11 mouse cellular contexts compared by ENCODE assay signal in genomic region chr13:24375320-24376203, GRCm38 (mm10). TPM values are rescaled to one million over a fixed set of nuclear protein-coding genes. Genes with fewer than 3 reads are reported as not detected.
DNase-seq lines count a peak whose midpoint lies in the region; ATAC-seq and TF ChIP-seq lines count a peak whose summit lies in the region.
"Had no signal": no experiment of that assay in that cellular context is flagged by ENCODE, and none has a peak within 500 bp of the region (broad histone marks: within the 10 kb centered on the region; RNA-seq: fewer than 3 reads in every experiment).

No protein-coding gene starts in this region.

- no peaks in the 10 kb centered on the region for H3K4me1 ChIP-seq in stomach, postnatal 0 days (replicated peaks; ENCODE audit: control insufficient read depth, insufficient read depth)
- no peaks in the 10 kb centered on the region for H3K4me1 ChIP-seq in hindbrain, embryonic 11.5 days (replicated peaks; ENCODE audit: control insufficient read depth, insufficient read depth, low read length)
- H3K4me1 ChIP-seq: embryonic facial prominence, embryonic 13.5 days; hindbrain, embryonic 12.5 days had no signal

- no peak for ATAC-seq in stomach, postnatal 0 days (ENCODE audit: low FRiP score, low TSS enrichment)
- no peak for ATAC-seq in hindbrain, embryonic 11.5 days (ENCODE audit: low FRiP score)

- H3K4me3 ChIP-seq in stomach, postnatal 0 days (ENCODE audit: low read depth, low read length): no peak overlapping the region
- no peak overlapping the region for H3K4me3 ChIP-seq in hindbrain, embryonic 11.5 days (ENCODE audit: low read depth, low read length)
- H3K4me3 ChIP-seq: embryonic facial prominence, embryonic 13.5 days; hindbrain, embryonic 12.5 days had no signal

- H3K36me3 ChIP-seq in stomach, postnatal 0 days (ENCODE audit: control insufficient read depth, insufficient read depth, low read length): no peaks in the 10 kb centered on the region
- H3K36me3 ChIP-seq in hindbrain, embryonic 11.5 days (ENCODE audit: control insufficient read depth, insufficient read depth, low read length): no peaks in the 10 kb centered on the region
- H3K36me3 ChIP-seq: embryonic facial prominence, embryonic 13.5 days; hindbrain, embryonic 12.5 days had no signal

- no peak overlapping the region for H3K4me2 ChIP-seq in stomach, postnatal 0 days (replicated peaks; ENCODE audit: low read depth)
- no peak overlapping the region for H3K4me2 ChIP-seq in hindbrain, embryonic 11.5 days (replicated peaks; ENCODE audit: low read depth, low read length)
- H3K4me2 ChIP-seq: embryonic facial prominence, embryonic 13.5 days; hindbrain, embryonic 12.5 days had no signal

- no peak overlapping the region for H3K27ac ChIP-seq in stomach, postnatal 0 days (replicated peaks)
- H3K27ac ChIP-seq in hindbrain, embryonic 11.5 days (ENCODE audit: low read depth, low read length): no peak overlapping the region
- H3K27ac ChIP-seq: embryonic facial prominence, embryonic 13.5 days; hindbrain, embryonic 12.5 days had no signal

- no peak for TF ChIP-seq EP300 in stomach, postnatal 0 days (optimal IDR thresholded peaks at IDR 0.05)

- 56% methylated on average over 7 of the region's 7 CpGs for WGBS in stomach, postnatal 0 days
- 82% methylated on average over 7 of the region's 7 CpGs for WGBS in hindbrain, embryonic 11.5 days

- H3K27me3 ChIP-seq in stomach, postnatal 0 days (ENCODE audit: control insufficient read depth, insufficient read depth, low read length): no peaks in the 10 kb centered on the region
- H3K27me3 ChIP-seq in hindbrain, embryonic 11.5 days (ENCODE audit: control insufficient read depth, insufficient read depth, low read length): no peaks in the 10 kb centered on the region
- H3K27me3 ChIP-seq: embryonic facial prominence, embryonic 13.5 days; hindbrain, embryonic 12.5 days had no signal

- no peak overlapping the region for H3K9ac ChIP-seq in stomach, postnatal 0 days (ENCODE audit: low read length)
- H3K9ac ChIP-seq in hindbrain, embryonic 11.5 days (ENCODE audit: low read depth, low read length): no peak overlapping the region
- H3K9ac ChIP-seq: embryonic facial prominence, embryonic 13.5 days; hindbrain, embryonic 12.5 days had no signal

- no peak for TF ChIP-seq CTCF in stomach, postnatal 0 days (IDR thresholded peaks at IDR 0.05; ENCODE audit: low read depth)

- no peaks in the 10 kb centered on the region for H3K9me3 ChIP-seq in stomach, postnatal 0 days (ENCODE audit: control insufficient read depth, low read length)
- H3K9me3 ChIP-seq in hindbrain, embryonic 11.5 days (ENCODE audit: control insufficient read depth, low read length): no peaks in the 10 kb centered on the region
- H3K9me3 ChIP-seq: embryonic facial prominence, embryonic 13.5 days; hindbrain, embryonic 12.5 days had no signal

- peak; percentile 32 for DNase-seq in gastrocnemius, adult 18-20 months (ENCODE audit: low spot score)
- DNase-seq in gastrocnemius, postnatal 10 days: no peak
- DNase-seq in 416B (ENCODE audit: low read depth): peak; percentile 65
- peak; percentile 30 for DNase-seq in heart, adult 8-10 months (ENCODE audit: low spot score)
- DNase-seq in lung, postnatal 36 days: peak; percentile 57
- DNase-seq in right cerebral cortex, postnatal 4 days: no peak
- DNase-seq in stomach, postnatal 0 days (ENCODE audit: low spot score): no peak
- DNase-seq in hindbrain, embryonic 11.5 days (ENCODE audit: low spot score): no peak
- DNase-seq: adrenal gland, adult 8-10 months had no signal

RNA-seq across cellular contexts. Expression of gene Cmah, which starts 48.4 kb away (rescaled TPM):
- 1 to 10 TPM in 1 of 2 experiments, under 1 TPM in 1; 0.66 to 1.9 TPM for total RNA-seq in gastrocnemius, adult 18-20 months (2021)
- 1 to 10 TPM; 2.4 to 3.5 TPM for total RNA-seq in gastrocnemius, postnatal 10 days (2021)
- total RNA-seq in heart, adult 8-10 months (2022): 1 to 10 TPM; 2.6 to 4.1 (median 3.3) TPM
- 1.0 and 1.3 TPM in 2 replicates for polyA plus RNA-seq in stomach, postnatal 0 days (2015; fragmentation: Nextera tagmentation; extraction: Ambion mirVana)
- 0.33 and 0.43 TPM in 2 replicates for polyA plus RNA-seq in hindbrain, embryonic 11.5 days (2014; fragmentation: Nextera tagmentation; extraction: Ambion mirVana)

Comparison
In these comparisons a context has a peak if more than half of its experiments do, and no peak if none do; other contexts are left out.
1. DNase-seq: peak in gastrocnemius, adult 18-20 months (single experiment), 416B (single experiment), heart, adult 8-10 months (single experiment) and lung, postnatal 36 days (single experiment); none in gastrocnemius, postnatal 10 days (single experiment), right cerebral cortex, postnatal 4 days (single experiment), stomach, postnatal 0 days (single experiment) and hindbrain, embryonic 11.5 days (single experiment).